Mouse (Mus musculus) C2C12 (cell line): ENCODE results near the gene Olfr429. TPM values are rescaled to one million over a fixed set of nuclear protein-coding genes. Genes with fewer than 3 reads are reported as not detected.
"Not testable (repeated sequence)": the region's sequence is repeated elsewhere in the genome, so short reads cannot be mapped to it uniquely, and the experiment has no call there.

Experiments used
- H3K27me3 ChIP-seq: one replicate; pipeline ENCODE4 v1.6.1; 2011; ENCODE audit not compliant: control insufficient read depth, insufficient read depth, insufficient read length
- H3K36me3 ChIP-seq: one replicate; pipeline ENCODE4 v1.6.1; 2011; ENCODE audit not compliant: control insufficient read depth, insufficient read depth
- H3K4me3 ChIP-seq: one replicate; pipeline ENCODE4 v1.5.1; 2011; ENCODE audit warnings: mild to moderate bottlenecking, control low read depth; ENCODE audit not compliant: poor library complexity, insufficient read depth, severe bottlenecking
- H3K79me2 ChIP-seq: one replicate; pipeline ENCODE4 v1.6.1; 2011; ENCODE audit not compliant: control insufficient read depth, insufficient read depth
- H3K79me3 ChIP-seq: one replicate; pipeline ENCODE4 v1.6.1; 2011; ENCODE audit warnings: low read depth, control low read depth
- H3ac ChIP-seq: one replicate; pipeline ENCODE3; 2011; ENCODE audit warnings: low read depth; ENCODE audit not compliant: control insufficient read depth, insufficient read length
- CEBPB ChIP-seq: IDR thresholded peaks from one replicate; pipeline ENCODE4 v1.6.1; 2011; ENCODE audit warnings: low read depth, mild to moderate bottlenecking, control low read depth, moderate library complexity
- CTCF ChIP-seq: IDR thresholded peaks from one replicate; pipeline ENCODE4 v1.5.1; 2011; ENCODE audit not compliant: control insufficient read depth, insufficient read depth, insufficient read length
- FOSL1 ChIP-seq: IDR thresholded peaks from one replicate; pipeline ENCODE4 v1.8.0; 2011; ENCODE audit warnings: mild to moderate bottlenecking, low read length; ENCODE audit not compliant: poor library complexity, insufficient read depth, severe bottlenecking
- MAX ChIP-seq: IDR thresholded peaks from one replicate; pipeline ENCODE4 v1.6.1; 2011; ENCODE audit warnings: mild to moderate bottlenecking, control low read depth
- MYOD1 ChIP-seq: IDR thresholded peaks from one replicate; pipeline ENCODE4 v1.6.1; 2011; ENCODE audit warnings: low read depth; ENCODE audit not compliant: control insufficient read depth, insufficient read length
- MYOG ChIP-seq: IDR thresholded peaks from one replicate; pipeline ENCODE4 v1.6.1; 2011; ENCODE audit not compliant: control insufficient read depth, insufficient read length; ENCODE audit errors: extremely low read depth
- USF1 ChIP-seq: IDR thresholded peaks from one replicate; pipeline ENCODE4 v1.6.1; 2011; ENCODE audit warnings: low read depth, mild to moderate bottlenecking, control low read depth, moderate library complexity
- polyA plus RNA-seq: library from polyadenylated mRNA; unstranded; fragments of >200 nt; fragmentation: generic; extraction: Trizol; gene quantifications from one replicate; pipeline ENCODE4 v1.2.1, GENCODE M21; 2012; ENCODE audit warnings: missing spikeins

Gene Olfr429
- polyA plus RNA-seq, 1 experiment: not detected

GRCm38 (mm10) chr1:174048893-174049292 lies 35.2 kb upstream of the Olfr429 start, which contains the start of gene Olfr432:
Gene Olfr432, plus strand, starts transcription at chr1:174049205.
- no peak within 1 kb of the TSS for H3K4me3 ChIP-seq
- TF ChIP-seq CEBPB (no peak), CTCF (no peak)
- no peak within 1 kb of the TSS for H3ac ChIP-seq
- no peaks in the 10 kb centered on the region for H3K79me3 ChIP-seq
- no peaks in the 10 kb centered on the region for H3K36me3 ChIP-seq
- no peaks in the 10 kb centered on the region for H3K79me2 ChIP-seq
- H3K27me3 ChIP-seq: no peaks in the 10 kb centered on the region

DNA sequence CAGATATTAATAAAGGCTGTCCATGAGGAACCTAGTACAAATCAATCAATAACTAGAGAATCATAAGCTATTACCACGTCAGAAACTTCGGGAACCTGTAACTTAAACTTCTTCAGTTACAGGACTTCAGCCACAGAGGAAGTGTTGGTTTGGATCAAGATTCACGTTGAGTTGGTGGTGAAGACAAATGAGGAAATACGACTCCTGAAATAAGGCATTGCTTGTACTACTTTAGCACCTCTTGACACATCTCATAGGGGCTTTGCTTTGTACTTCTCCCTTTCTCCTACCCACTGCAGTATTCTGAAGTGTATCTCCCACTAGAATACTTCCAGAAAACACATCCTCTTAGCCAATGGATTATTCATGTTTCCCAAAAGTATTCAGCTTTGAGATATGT lies 34.8 kb upstream of the Olfr429 start:
- not testable (repeated sequence) for H3K4me3 ChIP-seq, H3K36me3 ChIP-seq, H3K79me3 ChIP-seq, H3K79me2 ChIP-seq, H3K27me3 ChIP-seq, H3ac ChIP-seq

DNA sequence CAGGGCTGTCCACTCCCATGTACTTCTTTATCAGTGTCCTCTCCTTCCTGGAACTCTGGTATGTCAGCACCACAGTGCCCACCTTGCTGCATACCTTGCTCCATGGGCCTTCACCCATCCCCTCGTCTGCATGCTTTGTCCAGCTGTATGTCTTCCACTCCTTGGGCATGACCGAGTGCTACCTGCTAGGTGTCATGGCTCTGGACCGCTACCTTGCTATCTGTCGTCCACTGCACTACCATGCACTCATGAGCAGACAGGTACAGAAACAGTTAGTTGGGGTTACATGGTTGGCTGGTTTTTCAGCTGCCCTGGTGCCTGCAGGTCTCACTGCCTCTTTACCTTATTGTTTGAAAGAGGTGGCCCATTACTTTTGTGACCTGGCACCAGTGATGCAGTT lies 33.6 kb upstream of the Olfr429 start:
- TF ChIP-seq CEBPB: no peak
- no peak for TF ChIP-seq CTCF
- TF ChIP-seq USF1: no peak
- no peak for TF ChIP-seq MAX
- TF ChIP-seq MYOG: no peak
- H3K4me3 ChIP-seq: no peak overlapping the region
- H3K79me2 ChIP-seq: no peaks in the 10 kb centered on the region
- H3K27me3 ChIP-seq: no peaks in the 10 kb centered on the region
- H3ac ChIP-seq: no peak overlapping the region
- H3K36me3 ChIP-seq: no peaks in the 10 kb centered on the region
- no peaks in the 10 kb centered on the region for H3K79me3 ChIP-seq

DNA sequence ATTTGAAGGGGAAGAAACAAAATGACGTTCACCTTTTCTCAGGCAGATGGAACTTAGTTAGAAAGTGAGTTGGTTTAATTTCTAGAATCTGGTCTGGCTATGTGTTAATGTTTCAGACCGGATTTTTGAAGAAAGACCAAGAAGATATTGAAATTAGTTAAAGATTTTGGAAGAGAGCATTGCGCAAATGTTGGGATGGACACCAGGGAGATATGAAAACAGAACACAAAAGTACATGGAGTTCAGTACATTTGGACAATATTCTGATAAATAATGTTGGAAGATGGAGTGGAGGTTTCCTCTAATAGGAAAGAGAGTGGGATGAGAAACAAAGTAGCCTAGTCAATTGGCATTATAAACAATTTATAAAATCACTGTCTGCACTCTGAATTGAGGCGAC lies 32.6 kb upstream of the Olfr429 start:
- Histone ChIP-seq H3K36me3 (no peaks in the 10 kb centered on the region), H3K27me3 (no peaks in the 10 kb centered on the region), H3K79me2 (no peaks in the 10 kb centered on the region), H3ac (no peak overlapping the region), H3K79me3 (no peaks in the 10 kb centered on the region), H3K4me3 (no peak overlapping the region)
- TF ChIP-seq CEBPB: no peak
- TF ChIP-seq MYOD1: no peak
- no peak for TF ChIP-seq MAX
- TF ChIP-seq FOSL1: no peak
- TF ChIP-seq MYOG: no peak
- TF ChIP-seq USF1: no peak
- no peak for TF ChIP-seq CTCF

DNA sequence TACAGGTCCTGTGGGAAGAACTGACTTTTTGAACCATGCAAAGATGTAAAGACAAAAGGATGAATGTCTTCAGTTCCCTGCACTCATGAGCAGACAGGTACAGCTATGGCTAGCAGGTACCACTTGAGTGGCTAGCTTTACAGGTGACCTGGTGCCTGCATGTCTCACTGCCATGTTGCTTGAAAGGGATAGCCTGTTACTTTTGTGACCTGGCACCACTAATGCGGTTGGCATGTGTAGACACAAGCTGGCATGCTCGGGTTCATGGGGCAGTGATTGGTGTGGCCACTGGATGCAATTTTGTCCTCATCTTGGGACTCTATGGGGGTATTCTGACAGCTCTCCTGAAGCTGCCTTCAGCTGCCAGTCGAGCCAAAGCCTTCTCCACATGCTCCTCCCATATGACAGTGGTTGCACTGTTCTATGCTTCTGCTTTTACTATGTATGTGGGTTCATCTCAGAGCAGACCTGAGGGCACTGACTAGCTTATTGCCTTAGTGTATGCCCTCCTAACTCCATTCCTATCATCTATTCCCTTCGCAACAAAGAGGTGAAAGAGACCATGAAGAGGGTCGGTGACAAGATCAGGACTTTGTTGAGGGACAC lies 32.1 kb upstream of the Olfr429 start:
- Histone ChIP-seq H3K79me3 (no peaks in the 10 kb centered on the region), H3ac (no peak overlapping the region), H3K4me3 (no peak overlapping the region), H3K79me2 (no peaks in the 10 kb centered on the region), H3K27me3 (no peaks in the 10 kb centered on the region), H3K36me3 (no peaks in the 10 kb centered on the region)
- TF ChIP-seq MYOD1 (no peak), USF1 (no peak), MYOG (no peak), CEBPB (no peak), MAX (no peak), CTCF (no peak), FOSL1 (no peak)

DNA sequence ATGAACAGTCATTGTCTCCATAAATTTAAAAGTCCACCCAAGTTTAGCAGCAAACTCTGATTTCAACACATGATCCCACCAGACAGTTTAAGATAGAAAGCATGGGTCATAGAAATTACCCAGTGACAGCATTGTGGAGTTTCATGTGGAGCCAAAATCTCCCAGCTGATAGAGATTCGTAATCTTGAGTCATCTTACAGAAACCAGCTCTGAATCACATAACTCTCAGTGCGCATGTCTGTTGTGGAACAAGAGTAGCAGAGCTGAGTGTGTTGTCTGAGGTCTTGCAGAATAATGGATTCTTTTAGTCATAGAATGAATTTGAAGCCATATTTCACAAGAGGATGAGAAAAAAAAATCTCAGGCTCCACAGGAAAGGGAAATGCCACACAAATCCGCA lies 31.1 kb upstream of the Olfr429 start:
- Histone ChIP-seq H3K79me2 (no peaks in the 10 kb centered on the region), H3K4me3 (no peak overlapping the region), H3K36me3 (no peaks in the 10 kb centered on the region), H3ac (no peak overlapping the region), H3K79me3 (no peaks in the 10 kb centered on the region), H3K27me3 (no peaks in the 10 kb centered on the region)
- no peak for TF ChIP-seq FOSL1
- no peak for TF ChIP-seq MYOD1
- no peak for TF ChIP-seq MYOG
- TF ChIP-seq MAX: no peak
- no peak for TF ChIP-seq CEBPB
- no peak for TF ChIP-seq CTCF
- TF ChIP-seq USF1: no peak

- Histone ChIP-seq H3K79me2 (no peaks in the 10 kb centered on the region), H3K4me3 (no peak overlapping the region), H3ac (no peak overlapping the region), H3K36me3 (no peaks in the 10 kb centered on the region), H3K79me3 (no peaks in the 10 kb centered on the region), H3K27me3 (no peaks in the 10 kb centered on the region)
- TF ChIP-seq CEBPB: no peak
- TF ChIP-seq MYOG: no peak
- no peak for TF ChIP-seq MAX
- TF ChIP-seq FOSL1: no peak
- no peak for TF ChIP-seq USF1
- TF ChIP-seq MYOD1: no peak
- TF ChIP-seq CTCF: no peak
Measured at GRCm38 (mm10) chr1:174055248-174055647, 28.9 kb upstream of the Olfr429 start.
